Mouse (Mus musculus) C2C12 (cell line): ENCODE results near the gene Gm10803. TPM values are rescaled to one million over a fixed set of nuclear protein-coding genes. Genes with fewer than 3 reads are reported as not detected.

Experiments
- H3K27me3 ChIP-seq: one replicate; pipeline ENCODE4 v1.6.1; 2011; ENCODE audit not compliant: control insufficient read depth, insufficient read depth, insufficient read length
- H3K36me3 ChIP-seq: one replicate; pipeline ENCODE4 v1.6.1; 2011; ENCODE audit not compliant: control insufficient read depth, insufficient read depth
- H3K4me3 ChIP-seq: one replicate; pipeline ENCODE4 v1.5.1; 2011; ENCODE audit warnings: mild to moderate bottlenecking, control low read depth; ENCODE audit not compliant: poor library complexity, insufficient read depth, severe bottlenecking
- H3K79me2 ChIP-seq: one replicate; pipeline ENCODE4 v1.6.1; 2011; ENCODE audit not compliant: control insufficient read depth, insufficient read depth
- H3K79me3 ChIP-seq: one replicate; pipeline ENCODE4 v1.6.1; 2011; ENCODE audit warnings: low read depth, control low read depth
- H3ac ChIP-seq: one replicate; pipeline ENCODE3; 2011; ENCODE audit warnings: low read depth; ENCODE audit not compliant: control insufficient read depth, insufficient read length
- CEBPB ChIP-seq: IDR thresholded peaks from one replicate; pipeline ENCODE4 v1.6.1; 2011; ENCODE audit warnings: low read depth, mild to moderate bottlenecking, control low read depth, moderate library complexity
- CTCF ChIP-seq: IDR thresholded peaks from one replicate; pipeline ENCODE4 v1.5.1; 2011; ENCODE audit not compliant: control insufficient read depth, insufficient read depth, insufficient read length
- FOSL1 ChIP-seq: IDR thresholded peaks from one replicate; pipeline ENCODE4 v1.8.0; 2011; ENCODE audit warnings: mild to moderate bottlenecking, low read length; ENCODE audit not compliant: poor library complexity, insufficient read depth, severe bottlenecking
- MAX ChIP-seq: IDR thresholded peaks from one replicate; pipeline ENCODE4 v1.6.1; 2011; ENCODE audit warnings: mild to moderate bottlenecking, control low read depth
- MYOD1 ChIP-seq: IDR thresholded peaks from one replicate; pipeline ENCODE4 v1.6.1; 2011; ENCODE audit warnings: low read depth; ENCODE audit not compliant: control insufficient read depth, insufficient read length
- MYOG ChIP-seq: IDR thresholded peaks from one replicate; pipeline ENCODE4 v1.6.1; 2011; ENCODE audit not compliant: control insufficient read depth, insufficient read length; ENCODE audit errors: extremely low read depth
- USF1 ChIP-seq: IDR thresholded peaks from one replicate; pipeline ENCODE4 v1.6.1; 2011; ENCODE audit warnings: low read depth, mild to moderate bottlenecking, control low read depth, moderate library complexity
- polyA plus RNA-seq: library from polyadenylated mRNA; unstranded; fragments of >200 nt; fragmentation: generic; extraction: Trizol; gene quantifications from one replicate; pipeline ENCODE4 v1.2.1, GENCODE M21; 2012; ENCODE audit warnings: missing spikeins

The Gm10803 gene
- polyA plus RNA-seq, 1 experiment: not detected

- no peak overlapping the region for H3K4me3 ChIP-seq
- H3K36me3 ChIP-seq: no peaks in the 10 kb centered on the region
- H3K79me3 ChIP-seq: no peaks in the 10 kb centered on the region
- H3K79me2 ChIP-seq: no peaks in the 10 kb centered on the region
- H3K27me3 ChIP-seq: peaks cover 50% of the 10 kb centered on the region
- TF ChIP-seq MYOG (no peak), MYOD1 (no peak), CEBPB (no peak)
- H3ac ChIP-seq: no peak overlapping the region
These were observed 31.9 kb downstream of the Gm10803 start for GRCm38 (mm10) chr2:93592164-93592790.

- H3K27me3 ChIP-seq: peaks cover 53% of the 10 kb centered on the region
- no peaks in the 10 kb centered on the region for H3K79me3 ChIP-seq
- TF ChIP-seq CEBPB: no peak
- TF ChIP-seq MYOG: no peak
- TF ChIP-seq FOSL1: no peak
- TF ChIP-seq MYOD1: no peak
- no peak for TF ChIP-seq MAX
- TF ChIP-seq USF1: no peak
- no peak for TF ChIP-seq CTCF
- H3K79me2 ChIP-seq: no peaks in the 10 kb centered on the region
- H3K36me3 ChIP-seq: no peaks in the 10 kb centered on the region
- H3K4me3 ChIP-seq: no peak overlapping the region
- H3ac ChIP-seq: no peak overlapping the region
These were observed 32.8 kb downstream of the Gm10803 start for GRCm38 (mm10) chr2:93593121-93593520.

GRCm38 (mm10) chr2:93597145-93597544, 36.8 kb downstream of the Gm10803 start:
- H3K79me3 ChIP-seq: no peaks in the 10 kb centered on the region
- no peaks in the 10 kb centered on the region for H3K79me2 ChIP-seq
- TF ChIP-seq USF1: no peak
- TF ChIP-seq MAX: no peak
- no peak for TF ChIP-seq MYOG
- no peak for TF ChIP-seq FOSL1
- TF ChIP-seq CEBPB: no peak
- no peak for TF ChIP-seq CTCF
- TF ChIP-seq MYOD1: no peak
- H3K36me3 ChIP-seq: no peaks in the 10 kb centered on the region
- no peak overlapping the region for H3ac ChIP-seq
- no peak overlapping the region for H3K4me3 ChIP-seq
- H3K27me3 ChIP-seq: peaks cover 55% of the 10 kb centered on the region

GRCm38 (mm10) chr2:93599731-93600130, 39.4 kb downstream of the Gm10803 start:
- no peaks in the 10 kb centered on the region for H3K79me3 ChIP-seq
- H3K27me3 ChIP-seq: peaks cover 63% of the 10 kb centered on the region
- TF ChIP-seq CEBPB: no peak
- TF ChIP-seq MYOG: no peak
- H3K4me3 ChIP-seq: no peak overlapping the region
- H3K36me3 ChIP-seq: no peaks in the 10 kb centered on the region
- no peaks in the 10 kb centered on the region for H3K79me2 ChIP-seq
- no peak overlapping the region for H3ac ChIP-seq

GRCm38 (mm10) chr2:93604601-93605285, 44.4 kb downstream of the Gm10803 start:
- H3ac ChIP-seq: no peak overlapping the region
- TF ChIP-seq MAX: no peak
- no peak for TF ChIP-seq CTCF
- no peak for TF ChIP-seq FOSL1
- TF ChIP-seq MYOG: no peak
- TF ChIP-seq USF1: no peak
- no peak for TF ChIP-seq CEBPB
- no peak for TF ChIP-seq MYOD1
- H3K4me3 ChIP-seq: no peak overlapping the region
- H3K79me2 ChIP-seq: no peaks in the 10 kb centered on the region
- H3K27me3 ChIP-seq: peaks cover 39% of the 10 kb centered on the region
- H3K79me3 ChIP-seq: no peaks in the 10 kb centered on the region
- no peaks in the 10 kb centered on the region for H3K36me3 ChIP-seq

GRCm38 (mm10) chr2:93608800-93609199, 48.4 kb downstream of the Gm10803 start:
- H3K36me3 ChIP-seq: no peaks in the 10 kb centered on the region
- H3ac ChIP-seq: no peak overlapping the region
- peaks cover 53% of the 10 kb centered on the region for H3K27me3 ChIP-seq
- no peaks in the 10 kb centered on the region for H3K79me3 ChIP-seq
- TF ChIP-seq MYOG (no peak), USF1 (no peak), MYOD1 (no peak), CTCF (no peak)
- H3K79me2 ChIP-seq: no peaks in the 10 kb centered on the region
- H3K4me3 ChIP-seq: no peak overlapping the region
